Mouse (Mus musculus) right cerebral cortex, adult 18-20 months (tissue): ENCODE data around the gene Serpinb1a.

Source experiments
- DNase-seq: peaks from one replicate; pipeline ENCODE4 v3.0.0; 2022; ENCODE audit warnings: mixed read lengths

Gene Serpinb1a

GRCm38 (mm10) chr13:32833237-32833636, 17.7 kb downstream of the Serpinb1a start:
- no peak for DNase-seq

- no peak for DNase-seq
Observed at GRCm38 (mm10) chr13:32832776-32833175, 18.2 kb downstream of the Serpinb1a start.

- DNase-seq: no peak
Observed at GRCm38 (mm10) chr13:32831505-32832273, 19.3 kb downstream of the Serpinb1a start.

DNA sequence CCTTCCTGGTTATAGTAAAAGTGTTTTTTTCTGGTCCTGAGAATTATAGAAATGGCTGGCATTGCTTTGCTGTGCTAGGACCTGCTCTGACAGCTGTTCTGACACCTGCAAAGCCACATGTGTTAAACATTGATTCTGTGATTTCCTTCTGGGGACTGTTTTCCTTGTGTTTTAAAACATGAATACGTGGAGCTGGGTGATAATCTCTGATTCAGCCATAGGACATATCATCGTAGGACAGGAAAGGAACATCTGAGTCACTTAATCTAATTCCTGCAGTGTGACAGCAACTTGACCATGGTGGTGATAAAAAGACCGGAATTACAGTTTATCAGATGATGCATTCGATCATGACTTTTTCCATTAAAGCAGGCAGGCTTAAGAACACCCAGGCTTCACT, 22.1 kb downstream of the Serpinb1a start:
- no peak for DNase-seq

GRCm38 (mm10) chr13:32827951-32828350, 23.0 kb downstream of the Serpinb1a start:
- peak; percentile 33 for DNase-seq

- no peak for DNase-seq
Observed at GRCm38 (mm10) chr13:32827111-32827822, 23.7 kb downstream of the Serpinb1a start.

DNA sequence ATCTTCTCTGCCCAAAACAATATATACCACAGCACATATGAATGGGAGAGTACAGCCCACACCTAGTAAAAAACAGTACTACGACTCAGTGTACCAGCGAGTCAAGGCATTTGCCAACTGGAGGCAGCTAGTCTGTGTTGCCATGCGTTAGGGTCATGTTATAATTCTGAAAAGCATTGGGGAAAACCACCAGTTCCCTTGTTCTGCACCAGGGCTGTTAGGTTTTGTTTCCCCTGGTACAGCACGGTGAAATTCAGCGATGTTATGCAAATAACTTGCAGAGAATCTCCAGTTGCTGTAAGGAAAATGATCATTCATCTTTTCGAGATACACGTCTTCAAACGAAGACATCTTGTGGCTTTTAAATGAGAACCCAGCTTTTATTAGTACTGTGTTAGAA, 25.4 kb downstream of the Serpinb1a start:
- no peak for DNase-seq

DNA sequence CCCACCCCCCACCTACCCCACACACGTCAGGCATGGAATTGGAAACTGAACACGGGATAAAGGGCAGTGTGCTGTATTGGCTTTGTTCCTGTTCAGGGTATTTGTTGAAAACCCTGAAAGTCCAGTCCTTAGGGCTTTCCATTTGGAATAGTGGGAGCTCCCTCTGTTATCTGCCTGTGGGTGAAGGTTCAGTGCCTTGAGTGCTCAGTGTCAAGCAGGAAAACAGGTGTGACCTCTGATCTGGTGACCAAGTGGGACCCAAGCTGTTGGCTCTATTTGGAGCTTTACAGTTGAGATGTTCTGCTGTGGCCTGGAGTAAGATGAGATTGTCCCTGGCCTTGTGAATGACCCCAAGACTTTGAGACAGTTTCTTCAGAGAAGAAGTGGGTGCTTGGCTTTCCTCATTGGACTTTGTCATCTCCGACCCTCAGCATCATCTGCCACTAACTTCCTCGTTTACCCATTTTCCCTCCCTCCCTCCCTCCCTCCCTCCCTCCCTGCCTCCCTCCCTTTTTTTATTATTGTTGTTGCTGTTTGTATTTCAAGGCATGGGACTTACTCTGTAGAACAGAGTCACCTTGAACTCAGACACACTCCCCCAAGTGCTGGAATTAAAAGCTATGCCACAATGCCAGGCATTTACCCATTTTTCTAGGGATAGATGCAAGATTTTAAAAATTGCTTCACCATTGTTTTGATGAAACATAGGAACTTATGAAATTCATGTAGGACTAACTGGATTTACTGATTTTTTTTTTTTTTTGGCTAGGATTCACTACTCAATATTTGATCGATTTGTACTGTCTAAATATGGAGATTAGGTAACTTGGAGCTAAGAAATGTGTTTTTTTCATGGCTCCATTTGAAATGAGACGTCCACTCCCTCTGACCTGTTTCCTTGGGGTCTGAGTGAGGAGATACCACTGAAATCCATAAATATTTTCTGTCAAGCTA, 26.3 kb downstream of the Serpinb1a start:
- no peak for DNase-seq

GRCm38 (mm10) chr13:32823126-32823525, 27.9 kb downstream of the Serpinb1a start:
- no peak for DNase-seq

DNA sequence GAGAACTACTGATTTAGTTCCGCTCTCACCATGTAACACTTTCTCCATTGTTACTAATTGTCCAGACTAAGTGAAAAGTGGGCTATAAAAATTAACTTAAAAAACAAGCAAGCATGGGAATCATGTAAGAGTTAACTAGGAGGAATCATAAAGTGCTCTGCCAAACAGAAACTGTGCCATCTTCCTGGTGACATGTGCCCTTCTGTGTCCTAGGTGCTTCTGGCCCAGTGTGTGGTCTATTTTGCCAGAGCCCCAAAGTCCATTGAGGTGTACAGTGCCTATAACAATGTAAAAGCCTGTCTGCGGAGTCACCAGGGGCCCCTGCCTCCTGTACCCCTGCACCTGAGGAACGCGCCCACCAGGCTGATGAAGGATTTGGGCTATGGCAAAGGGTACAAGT, 29.3 kb downstream of the Serpinb1a start:
- no peak for DNase-seq

DNA sequence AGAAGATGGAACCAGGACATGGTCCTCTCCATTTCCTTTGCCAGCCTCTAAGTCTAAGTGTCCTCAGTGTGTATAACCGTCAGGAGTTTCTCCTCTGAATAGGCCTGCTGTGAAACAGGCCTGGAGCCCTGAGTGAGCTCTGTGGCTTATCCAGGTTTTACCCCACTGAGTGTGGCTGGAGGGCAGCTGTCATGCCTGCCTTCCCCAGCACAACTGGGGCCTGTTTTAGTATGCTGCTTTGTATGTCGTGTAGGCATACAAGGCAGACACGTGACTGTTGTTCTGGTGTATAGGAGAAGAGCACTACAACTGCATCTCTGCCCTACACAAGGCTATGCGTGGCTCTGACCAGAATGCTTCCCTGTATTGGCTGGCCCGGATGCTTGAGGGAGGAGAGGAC, 31.1 kb downstream of the Serpinb1a start:
- DNase-seq: no peak

GRCm38 (mm10) chr13:32819241-32819640, 31.7 kb downstream of the Serpinb1a start:
- no peak for DNase-seq

GRCm38 (mm10) chr13:32807624-32808023, 43.4 kb downstream of the Serpinb1a start:
- no peak for DNase-seq

- no peak for DNase-seq
Observed at GRCm38 (mm10) chr13:32806820-32807219, 44.2 kb downstream of the Serpinb1a start.

DNA sequence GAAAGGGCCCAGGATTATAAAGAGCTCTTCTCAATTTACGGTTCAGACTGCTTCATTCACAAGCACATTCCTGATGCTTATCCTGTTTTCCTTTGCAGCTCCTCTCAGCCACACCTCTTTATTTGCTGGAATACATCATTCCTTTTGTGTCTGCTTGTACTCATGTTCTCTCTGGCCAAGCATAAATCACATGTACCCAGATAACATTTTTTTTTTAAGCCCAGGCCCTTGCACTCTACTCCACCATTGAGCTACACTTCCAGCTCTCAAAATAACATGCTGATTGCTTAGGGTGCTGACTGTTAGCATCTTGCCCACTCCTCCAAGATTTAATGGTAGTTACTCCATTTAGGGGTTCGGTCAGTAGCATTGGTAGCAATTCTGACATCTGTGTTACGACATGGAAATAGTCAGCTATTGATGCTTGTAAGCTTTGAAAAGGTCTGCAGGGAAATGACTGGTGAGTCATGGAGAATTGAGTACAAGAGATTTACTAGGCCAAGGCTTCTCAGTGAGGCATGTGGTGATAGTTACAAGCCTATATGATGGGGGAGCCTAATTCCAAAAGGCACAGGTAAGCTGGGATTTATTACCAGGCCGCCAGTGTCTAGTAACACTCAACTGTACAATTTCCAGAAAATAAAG, 47.2 kb downstream of the Serpinb1a start:
- no peak for DNase-seq

GRCm38 (mm10) chr13:32802259-32803081, 48.5 kb downstream of the Serpinb1a start, which contains the start of gene D930007J09Rik:
Gene D930007J09Rik, minus strand, starts transcription at chr13:32802849.
- DNase-seq: peak; percentile 63

DNA sequence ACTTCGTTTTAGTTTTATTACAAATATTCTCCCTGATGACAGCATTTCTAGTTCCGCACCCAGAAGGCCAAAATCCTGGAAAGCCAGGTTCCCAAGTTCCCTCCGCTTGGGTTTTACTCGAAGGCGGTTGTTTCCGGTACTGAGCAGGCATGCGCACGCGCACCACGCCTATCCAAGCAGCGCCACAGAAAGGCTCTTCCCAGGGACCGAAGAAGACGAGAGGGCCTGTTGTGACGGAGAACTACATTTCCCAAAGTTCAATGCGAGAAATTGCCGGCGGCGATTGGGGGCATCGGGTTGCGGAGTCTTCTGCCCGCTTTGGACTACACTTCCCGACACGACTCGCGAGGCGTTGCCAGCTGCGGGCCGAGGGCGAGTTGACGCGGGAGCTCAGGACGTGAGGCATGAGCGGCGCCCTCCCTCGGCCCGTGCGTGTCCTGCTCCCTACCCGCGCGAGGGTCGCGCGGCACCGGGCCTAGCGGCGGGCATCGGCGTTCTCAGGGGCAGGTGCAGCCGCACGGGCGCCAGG, 49.2 kb downstream of the Serpinb1a start, which contains the start of gene Wrnip1:
TSS of gene Wrnip1 (plus strand) at position 346 of the 529 bp plus-strand sequence.
- DNase-seq: peak; percentile 99

GRCm38 (mm10) chr13:32800859-32801258, 50.1 kb downstream of the Serpinb1a start:
- no peak for DNase-seq

DNA sequence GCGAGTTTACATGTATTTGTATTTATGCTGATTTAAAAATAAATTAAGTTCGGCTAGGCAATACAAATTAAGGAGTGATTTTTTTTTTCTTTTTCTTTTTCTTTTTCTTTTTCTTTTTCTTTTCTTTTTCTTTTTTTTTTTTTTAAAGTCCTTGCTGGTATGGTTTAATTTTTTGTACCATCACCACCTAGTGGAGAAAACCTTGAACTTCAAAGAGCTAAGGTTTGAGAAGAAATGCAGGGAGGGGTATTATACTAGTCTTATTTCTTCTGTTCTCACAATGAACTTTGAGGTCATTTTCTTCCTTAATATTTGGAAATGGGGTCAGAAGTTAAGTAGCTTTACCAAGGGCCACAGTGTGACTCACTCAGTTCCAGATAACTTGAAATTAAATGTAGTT, 51.9 kb downstream of the Serpinb1a start:
- DNase-seq: no peak

- DNase-seq: no peak
Observed at GRCm38 (mm10) chr13:32797085-32797484, 53.9 kb downstream of the Serpinb1a start.

DNA sequence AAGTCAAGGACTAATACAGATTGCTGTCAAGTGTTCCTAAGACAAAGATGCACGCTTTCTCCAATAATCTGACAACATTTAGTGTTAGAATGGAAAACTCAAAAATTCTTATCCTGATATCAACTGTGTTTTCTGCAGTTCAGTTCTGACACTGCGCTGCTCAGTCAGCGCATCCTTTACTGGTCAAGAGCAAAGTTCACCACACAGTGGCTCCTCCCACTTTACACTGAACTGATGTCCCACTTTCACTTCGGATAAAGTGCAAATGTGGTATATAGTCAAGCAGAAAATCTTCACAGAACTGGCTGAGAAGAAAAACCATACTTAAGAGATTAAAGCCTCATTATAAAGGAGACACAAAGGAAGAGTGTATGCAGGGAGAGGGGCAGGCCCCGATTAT, 55.8 kb downstream of the Serpinb1a start:
- no peak for DNase-seq
